ENCODE assay signal across 22 mouse cellular contexts in the genomic region with DNA sequence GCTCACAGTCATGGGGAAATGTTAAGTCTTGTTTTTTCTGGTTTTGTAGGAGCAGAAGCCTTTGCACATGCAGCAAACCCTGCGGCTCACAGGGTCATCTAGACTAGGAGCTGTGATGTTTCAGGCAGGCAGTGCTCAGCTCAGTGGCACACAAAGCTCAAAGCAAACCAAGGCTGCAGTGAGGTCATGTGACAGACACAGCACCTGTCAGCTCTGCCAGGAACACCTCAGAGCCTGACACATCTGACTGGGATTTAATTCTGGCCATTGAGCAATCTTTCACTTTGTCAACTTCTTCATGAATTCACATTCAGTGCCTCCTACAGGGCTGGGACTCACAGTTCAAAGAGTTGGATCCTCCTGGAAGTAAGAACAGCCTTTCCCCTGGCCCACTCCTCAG.
"Had no signal": no experiment of that assay in that cellular context is flagged by ENCODE, and none has a peak within 500 bp of the region (broad histone marks: within the 10 kb centered on the region; RNA-seq: fewer than 3 reads in every experiment).

No protein-coding gene starts in this region.

- H3K4me1 ChIP-seq: limb, embryonic 10.5 days; limb, embryonic 13.5 days; midbrain, embryonic 12.5 days; midbrain, embryonic 15.5 days; stomach, embryonic 15.5 days had no signal

- H3K9ac ChIP-seq: limb, embryonic 13.5 days; liver, embryonic 14.5 days; liver, postnatal 0 days; lung, embryonic 14.5 days; midbrain, embryonic 12.5 days; midbrain, embryonic 15.5 days; stomach, embryonic 15.5 days had no signal

- H3K4me2 ChIP-seq: limb, embryonic 13.5 days; lung, embryonic 14.5 days; midbrain, embryonic 12.5 days; midbrain, embryonic 15.5 days; stomach, embryonic 15.5 days had no signal

- H3K36me3 ChIP-seq: limb, embryonic 10.5 days; limb, embryonic 13.5 days; midbrain, embryonic 12.5 days; midbrain, embryonic 15.5 days; stomach, embryonic 15.5 days had no signal

- H3K27me3 ChIP-seq: midbrain, embryonic 12.5 days; midbrain, embryonic 15.5 days; stomach, embryonic 15.5 days had no signal

- DNase-seq: kidney, adult 2 months; kidney, postnatal 25 days; layer of hippocampus, adult 9-11 months; layer of hippocampus, postnatal 36 days; liver; liver, postnatal 0 days; lung, embryonic 14.5 days; lung, postnatal 10 days; lung, postnatal 4 days; right cerebral cortex, postnatal 25 days; spleen, adult 18-20 months; thymus, postnatal 25 days had no signal

- H3K4me3 ChIP-seq: layer of hippocampus, adult 2 months; left cerebral cortex, adult 2 months; limb, embryonic 10.5 days; limb, embryonic 13.5 days; midbrain, embryonic 12.5 days; midbrain, embryonic 15.5 days; stomach, embryonic 15.5 days had no signal

- H3K9me3 ChIP-seq: limb, embryonic 10.5 days; limb, embryonic 13.5 days; midbrain, embryonic 12.5 days; midbrain, embryonic 15.5 days; stomach, embryonic 15.5 days had no signal

- ATAC-seq: intestine, postnatal 0 days; liver, postnatal 0 days; midbrain, embryonic 15.5 days had no signal

- H3K27ac ChIP-seq: kidney, postnatal 0 days; layer of hippocampus, adult 2 months; left cerebral cortex, adult 2 months; limb, embryonic 10.5 days; limb, embryonic 13.5 days; liver, embryonic 14.5 days; midbrain, embryonic 12.5 days; midbrain, embryonic 15.5 days; stomach, embryonic 15.5 days had no signal
